Mouse (Mus musculus) lung, postnatal 0 days (tissue): ENCODE measurements around the gene Gpr183.

Source experiments
- CTCF ChIP-seq: IDR thresholded peaks from 2 replicates; pipeline ENCODE4 v1.5.1; 2016; ENCODE audit warnings: antibody characterized with exemption, mild to moderate bottlenecking
- EP300 ChIP-seq: IDR thresholded peaks from 2 replicates; pipeline ENCODE4 v1.6.1; 2016; ENCODE audit warnings: antibody characterized with exemption, mild to moderate bottlenecking, control low read depth

DNA sequence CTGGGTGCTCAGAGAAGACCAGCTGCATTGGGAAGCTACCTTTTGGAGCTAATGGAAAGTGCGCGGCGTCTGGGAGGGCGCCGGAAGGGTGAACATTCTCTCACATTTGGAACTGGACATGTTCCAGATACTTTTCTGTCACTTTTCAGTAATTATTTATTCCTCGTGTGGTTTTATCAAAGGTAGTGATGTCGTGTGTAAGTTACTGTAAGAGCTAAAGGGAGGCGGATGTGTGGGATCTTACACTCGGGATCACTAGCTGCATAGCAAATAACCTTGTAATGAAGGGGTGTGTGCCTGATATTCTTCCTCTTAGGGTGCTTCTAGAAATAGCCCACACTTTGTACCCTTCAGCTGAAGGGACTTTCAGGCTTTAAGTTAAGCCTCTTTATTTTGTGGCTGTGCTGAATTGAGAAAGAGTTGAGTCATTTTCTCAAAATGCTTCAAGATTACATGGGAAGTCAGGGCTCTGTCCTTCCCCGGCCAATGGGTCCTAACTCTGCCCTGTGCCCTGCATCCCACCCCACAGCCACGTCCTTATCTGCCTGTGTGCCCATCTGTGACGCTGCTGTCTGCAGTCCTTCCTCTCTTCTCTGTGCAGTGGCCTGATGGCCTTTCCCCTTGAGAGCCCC is 3.4 kb downstream of the Gpr183 start:
- no peak for TF ChIP-seq CTCF
- TF ChIP-seq EP300, result no peak
